Mouse (Mus musculus): Measurements from ENCODE around the gene Ap4e1. TPM values are rescaled to one million over a fixed set of nuclear protein-coding genes. Genes with fewer than 3 reads are reported as not detected.
A peak's percentile ranks its signal among the peaks of the same experiment; 100 is the strongest.

The Ap4e1 gene
- total RNA-seq (2021), result 10 to 100 TPM; 12.1 to 14.3 TPM
- long read RNA-seq, experiment 1, partial matches to known transcripts, result 2 of 2 reads
- long read RNA-seq, experiment 1, other reads (novel, unspliced or antisense), result 0 of 2 reads
- long read RNA-seq, experiment 2, partial matches to known transcripts, result 0 of 4 reads
- long read RNA-seq, experiment 2, other reads (novel, unspliced or antisense), result 4 of 4 reads

- DNase-seq (ENCODE audit: low spot score in 2 of 2), result peak; percentile 97 to 98
Observed at GRCm38 (mm10) chr2:127008469-127008998, at the start of gene Ap4e1. Gene Ap4e1 (plus strand): TSS chr2:127008717.

- no peak for DNase-seq (ENCODE audit: low spot score in 2 of 2)
Observed at GRCm38 (mm10) chr2:126961696-126962095, 46.8 kb upstream of the Ap4e1 start.

- no peak for DNase-seq (ENCODE audit: low spot score in 2 of 2)
Observed at GRCm38 (mm10) chr2:126977428-126977827, 31.1 kb upstream of the Ap4e1 start.

GRCm38 (mm10) chr2:126983221-126983620 is 25.3 kb upstream of the Ap4e1 start:
- no peak for DNase-seq (ENCODE audit: low spot score in 2 of 2)

GRCm38 (mm10) chr2:126989919-126990318 is 18.6 kb upstream of the Ap4e1 start:
- DNase-seq (ENCODE audit: low spot score in 2 of 2), result no peak

GRCm38 (mm10) chr2:126992742-126993141 is 15.8 kb upstream of the Ap4e1 start:
- DNase-seq (ENCODE audit: low spot score in 2 of 2), result no peak

GRCm38 (mm10) chr2:126994384-126995166 is 13.9 kb upstream of the Ap4e1 start:
- DNase-seq (ENCODE audit: low spot score in 2 of 2), result no peak

GRCm38 (mm10) chr2:126996737-126997136 is 11.8 kb upstream of the Ap4e1 start:
- DNase-seq (ENCODE audit: low spot score in 2 of 2), result peak; percentile 43 to 69

GRCm38 (mm10) chr2:126998219-126998618 is 10.3 kb upstream of the Ap4e1 start:
- DNase-seq (ENCODE audit: low spot score in 2 of 2), result no peak

- no peak for DNase-seq (ENCODE audit: low spot score in 2 of 2)
Observed at GRCm38 (mm10) chr2:127000406-127001324, 7.9 kb upstream of the Ap4e1 start.

- no peak for DNase-seq (ENCODE audit: low spot score in 2 of 2)
Observed at GRCm38 (mm10) chr2:127004046-127004445, 4.5 kb upstream of the Ap4e1 start.

GRCm38 (mm10) chr2:127006634-127007370 is 1.7 kb upstream of the Ap4e1 start:
- peak; percentile 12 to 24 for DNase-seq (ENCODE audit: low spot score in 2 of 2)

GRCm38 (mm10) chr2:127007509-127007908 is 1.0 kb upstream of the Ap4e1 start:
- DNase-seq (ENCODE audit: low spot score in 2 of 2), result no peak

GRCm38 (mm10) chr2:127035006-127035605 is 26.6 kb downstream of the Ap4e1 start:
- DNase-seq (ENCODE audit: low spot score in 2 of 2), result peak; percentile 16

GRCm38 (mm10) chr2:127037299-127037698 is 28.8 kb downstream of the Ap4e1 start:
- DNase-seq (ENCODE audit: low spot score in 2 of 2), result no peak

- DNase-seq (ENCODE audit: low spot score in 2 of 2), result no peak
Observed at GRCm38 (mm10) chr2:127061471-127061870, 53.0 kb downstream of the Ap4e1 start.

GRCm38 (mm10) chr2:127068806-127069205 is 60.3 kb downstream of the Ap4e1 start:
- DNase-seq (ENCODE audit: low spot score in 2 of 2), result no peak

GRCm38 (mm10) chr2:127069781-127070434 is 61.4 kb downstream of the Ap4e1 start:
- no peak for DNase-seq (ENCODE audit: low spot score in 2 of 2)

GRCm38 (mm10) chr2:127070435-127070841 is 61.9 kb downstream of the Ap4e1 start, which contains the start of gene Blvra:
Gene Blvra (plus strand): TSS chr2:127070665.
- DNase-seq (ENCODE audit: low spot score in 2 of 2), result peak; percentile 71 to 89

GRCm38 (mm10) chr2:127070879-127071278 is 62.4 kb downstream of the Ap4e1 start:
- no peak for DNase-seq (ENCODE audit: low spot score in 2 of 2)

Measured in layer of hippocampus, postnatal 14 days (tissue).